Mouse (Mus musculus) liver, embryonic 16.5 days (tissue): Measurements from ENCODE around the gene Iqcc. TPM values are rescaled to one million over a fixed set of nuclear protein-coding genes. Genes with fewer than 3 reads are reported as not detected.

Source experiments
- ATAC-seq: fragments of 200-750 bp; cut with Nextera tagmentation; 2 replicates; pipeline ENCODE4 v1.8.0; 2017; ENCODE audit warnings: low read depth, mild to moderate bottlenecking, moderate number of reproducible peaks, moderate library complexity
- H3K27ac ChIP-seq: fragments of 300-500 bp; sonication (generic); 2 replicates; pipeline ENCODE4 v1.5.1; 2014; ENCODE audit warnings: mild to moderate bottlenecking, low read length
- H3K27me3 ChIP-seq: fragments of 300-500 bp; sonication (generic); 2 replicates; pipeline ENCODE4 v1.6.1; 2014; ENCODE audit warnings: low read depth, low read length, mixed read lengths; ENCODE audit not compliant: control insufficient read depth, insufficient read depth
- H3K36me3 ChIP-seq: fragments of 300-500 bp; sonication (generic); 2 replicates; pipeline ENCODE4 v1.6.1; 2014; ENCODE audit warnings: mild to moderate bottlenecking; ENCODE audit not compliant: control insufficient read depth, insufficient read depth
- H3K4me1 ChIP-seq: fragments of 300-500 bp; sonication (generic); 2 replicates; pipeline ENCODE4 v1.6.1; 2014; ENCODE audit warnings: low read depth, low read length, mixed read lengths; ENCODE audit not compliant: control insufficient read depth
- H3K4me2 ChIP-seq: fragments of 300-500 bp; sonication (generic); 2 replicates; pipeline ENCODE4 v1.6.1; 2014; ENCODE audit warnings: low read depth, low read length, mixed read lengths
- H3K4me3 ChIP-seq: fragments of 300-500 bp; sonication (generic); 2 replicates; pipeline ENCODE4 v1.5.1; 2014; ENCODE audit warnings: low read depth, mild to moderate bottlenecking, low read length
- H3K9ac ChIP-seq: fragments of 300-500 bp; sonication (generic); 2 replicates; pipeline ENCODE4 v1.6.1; 2014; ENCODE audit warnings: low read depth, low read length
- H3K9me3 ChIP-seq: fragments of 300-500 bp; sonication (generic); replicated peaks from 2 replicates; pipeline ENCODE4 v1.6.1; 2016; ENCODE audit warnings: low read length; ENCODE audit not compliant: control insufficient read depth
- WGBS: fragments of 180-500 bp; shearing (Covaris S2); extraction: QIAGEN DNeasy Blood & Tissue Kit; methylation state at CpG from one replicate; pipeline ENCODE4 v1.1.7; 2014; ENCODE audit not compliant: insufficient replicate concordance; 5-methylcytosine and 5-hydroxymethylcytosine counted together
- polyA plus RNA-seq: library from polyadenylated mRNA; unstranded; fragments of >200 nt; fragmentation: Nextera tagmentation; extraction: Ambion mirVana; gene quantifications from 2 replicates; pipeline ENCODE4 v1.2.1, GENCODE M21; 2015

The Iqcc gene
- polyA plus RNA-seq, 1 experiment from 2014 or later: 7.5 TPM

DNA sequence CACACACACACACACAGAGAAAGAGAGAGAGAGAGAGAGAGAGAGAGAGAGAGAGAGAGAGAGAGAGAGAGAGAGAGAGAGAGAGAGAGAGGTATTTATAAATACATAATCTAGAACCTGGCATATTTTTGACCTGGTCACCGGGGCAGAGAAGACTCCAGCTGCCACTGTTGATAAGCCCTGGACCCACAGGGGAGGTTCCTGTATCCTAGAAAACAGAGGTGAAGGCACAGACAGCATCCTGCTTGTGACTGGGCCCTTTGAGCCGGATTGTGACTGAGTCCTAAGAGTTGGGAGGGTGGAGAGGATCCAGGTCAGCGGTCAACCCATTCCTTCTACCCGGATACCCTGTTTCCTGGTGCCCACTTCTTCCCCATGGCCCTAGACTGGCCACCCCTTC is 30.0 kb downstream of the Iqcc start:
- ATAC-seq: peak; percentile 83
- WGBS: 37% methylated on average over 4 of the region's 4 CpGs
- Histone ChIP-seq H3K27me3 (no peaks in the 10 kb centered on the region), H3K9ac (no peak overlapping the region), H3K9me3 (no peaks in the 10 kb centered on the region), H3K27ac (peak overlapping the region; percentile 71), H3K4me2 (peak overlapping the region; percentile 1), H3K4me3 (no peak overlapping the region), H3K36me3 (peaks cover 24% of the 10 kb centered on the region), H3K4me1 (peaks cover 39% of the 10 kb centered on the region)

DNA sequence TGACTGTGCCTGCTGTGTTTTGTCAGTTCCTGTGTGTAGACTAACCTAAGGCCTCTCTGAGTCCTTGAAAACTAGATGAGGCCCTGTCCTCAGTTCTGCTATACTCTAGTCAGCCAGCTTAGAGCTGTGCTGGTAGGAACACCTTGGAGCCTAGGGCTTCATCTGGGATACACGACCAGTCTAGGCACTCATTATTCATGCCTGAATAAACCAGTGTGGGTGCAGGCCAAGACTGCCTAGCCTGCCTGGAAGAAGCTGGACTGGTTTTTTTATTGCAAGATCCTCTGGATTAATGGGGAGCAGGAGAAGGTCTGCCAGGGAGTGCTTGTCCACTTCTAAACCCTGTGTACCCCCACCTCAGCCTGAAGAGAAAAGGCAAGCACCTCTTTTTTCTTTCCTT is 32.0 kb downstream of the Iqcc start:
- ATAC-seq: no peak
- Histone ChIP-seq H3K27me3 (no peaks in the 10 kb centered on the region), H3K4me3 (no peak overlapping the region), H3K27ac (peak overlapping the region; percentile 44), H3K4me1 (peaks cover 39% of the 10 kb centered on the region), H3K9me3 (no peaks in the 10 kb centered on the region), H3K36me3 (peaks cover 11% of the 10 kb centered on the region), H3K4me2 (no peak overlapping the region), H3K9ac (no peak overlapping the region)
- WGBS: 65% methylated on average over 1 of the region's 1 CpGs

DNA sequence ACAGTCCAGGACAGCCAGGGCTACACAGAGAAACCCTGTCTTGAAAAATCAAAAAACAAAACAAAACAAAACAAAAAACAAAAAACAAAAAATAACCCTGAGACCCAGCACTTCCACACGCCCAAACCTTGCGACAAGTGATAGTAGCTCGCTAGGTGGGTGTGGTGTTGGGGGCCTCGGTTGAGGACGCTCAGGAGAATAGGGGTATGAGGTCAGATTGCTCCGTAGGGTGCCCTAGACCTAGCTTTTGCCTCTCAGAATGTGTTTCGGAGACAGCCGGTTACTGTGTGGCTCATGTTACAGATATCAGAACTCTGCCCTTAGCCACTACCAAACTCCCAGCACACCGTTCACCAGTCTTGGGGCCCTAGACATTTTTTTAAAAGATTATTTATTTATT is 33.1 kb downstream of the Iqcc start:
- peak overlapping the region; percentile 70; the same call in 1 of the 2 replicates for H3K4me3 ChIP-seq
- peak overlapping the region; percentile 85 for H3K4me2 ChIP-seq

DNA sequence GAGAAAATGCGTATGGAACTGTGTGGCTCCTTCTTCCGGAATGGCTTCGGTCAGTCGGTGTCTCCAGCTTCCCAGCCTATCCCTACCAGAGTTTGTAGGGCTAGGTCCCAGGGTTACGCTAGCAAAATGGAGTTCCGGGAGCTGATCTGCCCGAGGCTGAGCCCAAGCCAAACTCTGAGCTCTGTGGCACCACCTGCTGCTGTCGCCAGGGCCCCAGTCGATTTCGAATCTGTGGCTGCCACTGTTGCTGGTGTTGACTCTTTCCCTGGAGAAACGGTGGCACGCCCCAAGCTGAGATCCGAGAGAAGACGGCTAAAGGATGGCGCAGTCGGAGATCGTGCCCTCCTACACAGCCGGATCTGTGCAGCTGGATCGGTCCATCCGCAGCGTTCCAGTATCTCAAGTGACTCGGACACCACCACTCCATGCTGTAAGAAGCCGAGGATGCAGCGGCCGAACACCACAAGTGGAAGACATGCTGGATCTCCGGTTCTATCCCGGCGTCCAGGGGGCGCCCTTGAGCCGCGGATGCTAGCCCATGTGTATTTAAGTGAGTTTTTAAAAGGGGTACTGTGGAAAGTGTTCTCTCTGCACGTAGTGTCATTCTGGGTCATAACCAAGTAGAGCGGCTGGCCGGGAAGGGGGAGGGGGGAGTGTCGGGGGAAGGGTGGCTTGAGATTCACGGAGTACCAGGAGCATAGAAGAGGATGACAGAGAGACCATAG is 33.9 kb downstream of the Iqcc start:
- Histone ChIP-seq H3K4me3 (peak overlapping the region; percentile 70), H3K27me3 (no peaks in the 10 kb centered on the region), H3K9me3 (no peaks in the 10 kb centered on the region), H3K4me2 (peak overlapping the region; percentile 85), H3K9ac (peak overlapping the region; percentile 70), H3K4me1 (peaks cover 38% of the 10 kb centered on the region), H3K36me3 (no peaks in the 10 kb centered on the region), H3K27ac (peak overlapping the region; percentile 85)
- peak; percentile 65 for ATAC-seq
- 2% methylated on average over 36 of the region's 36 CpGs for WGBS

More for the DNA sequence above, 33.1 kb downstream of the Iqcc start:
- peak; percentile 44 for ATAC-seq
- Histone ChIP-seq H3K4me1 (peaks cover 39% of the 10 kb centered on the region), H3K27me3 (no peaks in the 10 kb centered on the region), H3K9me3 (no peaks in the 10 kb centered on the region), H3K36me3 (no peaks in the 10 kb centered on the region), H3K27ac (peak overlapping the region; percentile 27; the same call in 1 of the 2 replicates), H3K9ac (peak overlapping the region; percentile 70)
- WGBS: 39% methylated on average over 9 of the region's 9 CpGs

DNA sequence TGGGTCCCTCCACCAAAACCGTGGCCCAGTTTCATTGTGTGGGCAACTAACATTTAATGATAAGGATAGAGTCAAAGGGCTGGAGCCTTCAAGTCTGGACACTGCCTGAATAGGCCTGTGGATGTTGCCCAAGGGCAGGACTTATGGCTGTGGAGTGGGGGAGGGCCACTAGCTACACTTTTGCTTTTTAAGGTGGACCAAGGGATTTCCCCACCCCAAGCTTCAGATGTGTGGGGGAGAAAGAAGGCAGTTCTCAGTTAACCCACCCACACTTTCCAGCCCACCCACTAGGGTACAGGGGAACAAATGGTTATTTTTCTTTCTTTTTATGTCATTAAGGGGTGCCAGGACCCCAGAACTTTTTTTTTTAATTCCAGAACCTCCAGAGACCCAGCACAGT is 34.5 kb downstream of the Iqcc start:
- Histone ChIP-seq H3K27ac (peak overlapping the region; percentile 85), H3K4me3 (peak overlapping the region; percentile 70), H3K4me1 (peaks cover 32% of the 10 kb centered on the region), H3K9ac (no peak overlapping the region), H3K4me2 (peak overlapping the region; percentile 85), H3K27me3 (no peaks in the 10 kb centered on the region), H3K9me3 (no peaks in the 10 kb centered on the region), H3K36me3 (no peaks in the 10 kb centered on the region)
- 65% methylated on average over 1 of the region's 1 CpGs for WGBS
- no peak for ATAC-seq

DNA sequence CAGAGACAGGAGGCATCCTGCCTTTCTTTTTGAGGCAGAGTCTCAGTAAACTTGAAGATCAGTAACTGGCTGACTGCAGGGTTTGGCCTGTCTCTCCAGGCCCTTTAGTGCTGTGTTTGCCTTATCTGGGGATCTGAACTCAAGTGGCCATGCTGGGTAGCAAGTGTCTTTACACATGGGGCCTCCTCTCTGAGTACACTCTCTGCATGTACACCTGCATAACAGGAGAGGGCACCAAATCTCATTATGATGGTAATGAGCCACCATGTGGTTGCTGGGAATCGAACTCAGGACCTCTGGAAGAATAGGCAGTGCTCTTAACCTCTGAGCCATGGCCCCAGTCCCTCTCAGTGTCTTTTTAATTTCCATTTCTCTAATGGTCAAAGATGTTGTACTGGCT is 36.6 kb downstream of the Iqcc start:
- Histone ChIP-seq H3K9me3 (no peaks in the 10 kb centered on the region), H3K27me3 (no peaks in the 10 kb centered on the region), H3K36me3 (no peaks in the 10 kb centered on the region), H3K4me2 (no peak overlapping the region), H3K4me1 (peaks cover 16% of the 10 kb centered on the region), H3K27ac (no peak overlapping the region), H3K4me3 (no peak overlapping the region), H3K9ac (no peak overlapping the region)
- 65% methylated on average over 1 of the region's 1 CpGs for WGBS
- ATAC-seq: no peak

DNA sequence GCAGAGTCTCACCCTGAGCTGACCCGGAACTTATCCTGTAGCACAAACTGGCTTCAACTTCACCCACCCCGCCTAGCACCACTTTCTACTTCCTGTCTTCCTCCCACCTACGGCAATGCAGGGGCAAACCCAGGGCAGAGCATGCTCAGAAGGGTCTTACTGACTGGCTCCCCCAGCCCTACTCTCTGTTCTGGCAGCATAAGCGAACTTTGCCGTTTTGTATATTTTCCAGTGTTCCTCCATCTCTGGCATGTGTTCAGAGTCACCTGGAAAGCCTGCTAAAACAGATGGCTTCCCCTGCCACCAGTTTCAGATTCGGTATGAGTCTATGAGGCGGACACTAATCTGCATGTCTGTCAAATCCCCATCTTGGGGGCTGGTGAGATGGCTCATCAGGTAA is 38.6 kb downstream of the Iqcc start:
- Histone ChIP-seq H3K27ac (no peak overlapping the region), H3K9ac (no peak overlapping the region), H3K9me3 (no peaks in the 10 kb centered on the region), H3K4me3 (no peak overlapping the region), H3K27me3 (peaks cover 4% of the 10 kb centered on the region; the same call in 1 of the 2 replicates), H3K4me1 (peaks cover 11% of the 10 kb centered on the region), H3K36me3 (no peaks in the 10 kb centered on the region), H3K4me2 (no peak overlapping the region)
- no peak for ATAC-seq
- 49% methylated on average over 7 of the region's 7 CpGs for WGBS

DNA sequence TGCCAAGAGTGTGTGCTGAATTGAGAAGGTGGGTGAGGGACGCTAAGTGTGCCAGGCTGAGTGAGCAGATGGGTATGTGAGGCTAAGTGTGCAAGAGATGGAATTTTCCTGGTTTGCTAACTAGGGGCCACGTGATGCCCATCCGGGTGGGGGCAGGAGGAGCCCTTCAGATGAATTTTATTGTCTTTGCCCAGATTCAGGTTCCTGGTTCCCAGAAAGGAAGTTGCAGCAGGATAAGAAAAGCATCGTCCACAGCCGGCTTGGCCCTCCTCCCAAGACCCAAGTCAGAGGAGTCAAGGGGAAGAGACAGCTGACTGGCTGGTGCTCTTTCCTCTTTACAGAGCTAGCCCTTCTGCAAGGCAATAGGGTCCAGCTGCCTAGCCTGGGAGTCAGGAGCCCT is 40.4 kb downstream of the Iqcc start, which contains the start of gene Fam167b:
Gene Fam167b (minus strand): TSS at position 84 of the 400 bp plus-strand sequence.
- H3K9me3 ChIP-seq: no peaks in the 10 kb centered on the region
- H3K4me3 ChIP-seq: no peak within 1 kb of the TSS
- WGBS: 45% methylated on average over 5 of the region's 5 CpGs
- no peaks in the 10 kb centered on the region for H3K36me3 ChIP-seq
- H3K27me3 ChIP-seq: peaks cover 4% of the 10 kb centered on the region; the same call in 1 of the 2 replicates
- peak; percentile 27; the same call in 1 of the 2 replicates for ATAC-seq
- H3K4me1 ChIP-seq: peaks cover 3% of the 10 kb centered on the region; the same call in 1 of the 2 replicates
- H3K9ac ChIP-seq: no peak within 1 kb of the TSS
- no peak within 1 kb of the TSS for H3K27ac ChIP-seq
- H3K4me2 ChIP-seq: no peak within 1 kb of the TSS

DNA sequence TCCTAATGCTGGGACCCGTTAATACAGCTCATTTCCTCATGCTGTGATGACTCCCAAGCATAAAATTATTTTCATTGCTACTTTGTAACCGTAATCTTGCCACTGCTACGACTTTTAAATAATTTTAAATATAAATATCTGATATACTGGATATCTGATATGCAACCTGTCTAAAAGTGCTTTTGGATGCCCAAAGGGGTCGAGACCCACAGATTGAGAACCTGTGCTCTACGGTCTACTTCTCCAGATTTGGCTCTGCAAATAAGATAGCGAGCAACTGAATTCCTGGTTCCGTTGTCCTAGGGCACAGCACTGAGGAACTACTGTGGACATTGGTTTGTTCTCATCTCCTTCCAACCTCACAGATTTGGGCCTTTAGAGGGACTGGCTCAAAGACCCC is 41.2 kb downstream of the Iqcc start:
- no peak overlapping the region for H3K4me3 ChIP-seq
- H3K36me3 ChIP-seq: no peaks in the 10 kb centered on the region
- 69% methylated on average over 7 of the region's 7 CpGs for WGBS
- peaks cover 3% of the 10 kb centered on the region; the same call in 1 of the 2 replicates for H3K4me1 ChIP-seq
- H3K4me2 ChIP-seq: no peak overlapping the region
- H3K9ac ChIP-seq: no peak overlapping the region
- no peaks in the 10 kb centered on the region for H3K9me3 ChIP-seq
- peaks cover 4% of the 10 kb centered on the region; the same call in 1 of the 2 replicates for H3K27me3 ChIP-seq
- no peak overlapping the region for H3K27ac ChIP-seq
- ATAC-seq: no peak
